Mouse (Mus musculus) gastrocnemius, postnatal 14 days (tissue): ENCODE data around the gene Bik. TPM values are rescaled to one million over a fixed set of nuclear protein-coding genes. Genes with fewer than 3 reads are reported as not detected.
A peak's percentile ranks its signal among the peaks of the same experiment; 100 is the strongest.

Experiments used
- DNase-seq: peaks from one replicate; pipeline ENCODE4 v3.0.0; 2021; ENCODE audit warnings: mixed read lengths
- intact Hi-C: fragments of 180-260 bp; cut with DNase I; formaldehyde crosslinking; loops from one replicate; pipeline ENCODE4 v1.15.1; 2025; ENCODE audit warnings: low total_unique reads
- total RNA-seq, 2 experiments: library from RNA; stranded (reverse); gene quantifications; 2 replicates each; pipeline ENCODE4 v1.2.3; 2021

The Bik gene
- total RNA-seq, 2 experiments from 2014 or later: 2.8 to 3.2 TPM

DNA sequence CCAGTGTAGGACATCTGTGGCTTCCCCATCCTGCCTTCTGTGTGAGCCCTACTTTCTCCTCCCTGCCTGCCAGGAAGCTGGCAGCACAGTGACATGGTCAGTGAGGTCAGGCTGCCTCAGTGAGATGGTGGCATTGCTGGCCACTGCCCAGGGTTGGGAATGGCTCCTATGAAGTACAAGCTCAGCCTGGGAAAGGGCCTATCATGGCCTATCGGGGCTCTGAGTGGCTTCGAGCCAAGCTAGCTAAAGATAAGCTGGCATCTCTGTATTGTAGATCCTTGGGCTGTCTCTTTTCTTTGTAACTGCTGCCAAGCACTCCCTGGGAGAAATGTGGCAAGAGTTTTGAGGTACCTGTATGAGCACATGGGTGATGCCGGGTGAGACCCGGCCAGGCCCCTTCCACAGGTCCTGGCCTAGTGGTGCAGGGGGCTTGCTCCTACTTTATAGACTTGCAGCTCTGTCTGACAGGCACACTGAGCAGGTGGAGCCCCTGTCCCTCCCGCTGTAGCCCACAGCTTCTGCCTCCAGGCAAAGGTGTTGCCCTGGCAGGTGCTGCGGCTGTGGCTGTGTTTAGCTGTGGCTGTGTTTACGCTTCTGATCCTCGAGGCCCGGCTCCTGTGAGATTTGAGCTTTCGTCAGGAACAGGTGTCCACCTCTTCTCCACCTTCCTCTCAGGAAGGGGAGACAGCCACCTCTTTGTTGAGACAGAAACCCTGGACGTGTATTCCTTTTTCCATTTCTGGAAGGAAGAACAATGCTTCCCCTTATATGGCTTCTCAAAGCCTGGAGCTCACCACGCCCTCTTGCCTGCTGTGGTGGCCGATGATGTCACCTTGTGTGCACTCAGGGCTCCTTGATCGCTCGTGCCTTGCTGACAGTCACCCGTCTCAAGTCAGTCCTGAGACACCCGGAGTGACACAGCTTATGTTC is 8.6 kb downstream of the Bik start:
- no peak for DNase-seq
- intact Hi-C loops: no loop called here

DNA sequence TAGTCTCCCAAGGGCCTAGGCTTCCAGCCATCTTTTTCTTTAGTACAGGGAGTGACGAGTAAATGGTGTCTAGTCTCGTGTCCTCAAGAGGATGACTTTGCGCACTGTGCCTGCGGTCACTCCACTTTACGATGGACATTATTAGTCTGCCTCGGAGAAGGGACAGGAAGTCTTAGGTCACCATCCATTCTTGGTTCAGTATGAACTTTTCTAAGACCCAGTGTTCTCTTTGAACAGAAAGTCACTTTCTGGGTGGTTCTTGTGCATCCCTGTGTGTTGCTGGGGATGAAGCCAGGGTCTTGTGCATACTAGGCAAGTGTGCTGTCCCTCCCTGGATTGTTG is 9.2 kb downstream of the Bik start:
- DNase-seq: no peak

DNA sequence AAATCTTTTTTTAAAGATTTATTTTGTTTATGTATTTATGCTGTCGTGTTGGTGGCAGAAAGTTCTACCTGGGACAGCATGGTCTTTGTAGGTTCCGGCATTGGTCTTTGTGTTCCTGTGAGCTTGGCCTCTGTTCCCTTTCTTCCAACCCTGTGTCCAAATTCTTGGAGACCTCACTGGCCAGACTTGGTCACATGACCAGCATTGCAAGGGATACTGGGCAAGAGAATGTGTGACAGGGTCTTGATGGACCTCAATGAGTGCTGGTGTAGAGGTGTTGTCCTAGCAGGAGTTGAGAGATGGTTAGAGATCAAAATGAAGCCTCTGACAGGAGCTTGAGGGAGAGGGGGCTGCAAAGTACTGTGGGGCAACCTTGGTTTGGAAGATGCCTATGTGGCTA is 12.2 kb downstream of the Bik start:
- intact Hi-C loops: no loop called here

More for the DNA sequence above, 9.2 kb downstream of the Bik start:
- intact Hi-C loops: no loop called here

DNA sequence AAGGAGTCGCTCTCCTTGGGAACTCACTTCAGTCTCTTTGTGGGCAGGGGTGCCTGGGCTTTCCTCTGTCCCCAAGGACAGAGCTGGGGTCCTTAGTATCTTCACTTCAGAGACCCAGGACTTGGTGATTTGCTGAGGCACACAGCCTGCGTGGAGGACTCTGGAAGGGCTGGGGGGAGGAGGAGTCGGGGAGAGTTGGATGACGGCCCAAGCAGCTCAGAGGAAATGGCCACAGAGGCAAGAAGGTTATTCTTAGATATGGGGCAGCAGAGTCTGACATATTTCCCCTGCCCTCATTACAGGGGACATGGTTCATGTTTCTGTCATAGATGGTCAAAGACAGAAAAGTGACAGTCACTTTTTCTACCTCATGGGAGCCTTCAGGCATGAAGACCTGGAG is 13.2 kb downstream of the Bik start:
- intact Hi-C loops: no loop called here
- peak; percentile 70 for DNase-seq

More for the DNA sequence above, 12.2 kb downstream of the Bik start:
- DNase-seq: no peak

DNA sequence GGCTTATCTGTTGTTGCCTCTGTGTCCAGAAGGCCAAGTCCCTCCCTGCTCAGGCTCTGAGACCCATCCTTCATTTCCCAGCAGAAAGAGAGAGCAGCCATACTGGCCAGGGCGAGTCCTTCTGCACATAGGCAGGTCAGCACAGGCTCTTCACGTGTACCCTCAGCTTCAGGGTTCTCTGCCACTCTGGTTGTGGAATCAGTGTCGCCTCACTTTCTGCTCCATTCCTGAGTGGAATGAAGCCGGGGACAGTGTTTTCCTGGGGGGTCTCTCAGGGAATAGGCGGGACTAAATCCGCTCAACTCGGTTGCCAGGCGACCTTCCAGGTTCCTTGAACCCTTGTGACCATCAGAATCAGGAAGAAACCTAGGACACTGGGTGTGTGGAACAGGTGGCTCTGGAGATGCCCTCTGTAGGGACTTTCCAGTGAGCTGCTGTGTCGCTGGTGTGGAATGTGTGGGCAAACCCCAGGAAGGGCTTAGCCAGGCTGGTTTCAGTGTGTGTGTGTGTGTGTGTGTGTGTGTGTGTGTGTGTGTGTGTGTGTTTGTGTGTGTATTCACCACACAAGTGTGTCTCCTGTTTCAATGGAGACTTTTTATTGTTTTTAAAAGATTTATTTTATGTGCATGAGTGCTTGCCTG is 15.1 kb downstream of the Bik start:
- no peak for DNase-seq
- intact Hi-C loops: no loop called here

GRCm38 (mm10) chr15:83546029-83546428 is 19.4 kb downstream of the Bik start:
- DNase-seq: no peak
- intact Hi-C loops: no loop called here

GRCm38 (mm10) chr15:83547144-83547543 is 20.5 kb downstream of the Bik start:
- intact Hi-C loops: no loop called here
- DNase-seq: no peak

GRCm38 (mm10) chr15:83550137-83550536 is 23.5 kb downstream of the Bik start:
- no peak for DNase-seq
- intact Hi-C loops: no loop called here

DNA sequence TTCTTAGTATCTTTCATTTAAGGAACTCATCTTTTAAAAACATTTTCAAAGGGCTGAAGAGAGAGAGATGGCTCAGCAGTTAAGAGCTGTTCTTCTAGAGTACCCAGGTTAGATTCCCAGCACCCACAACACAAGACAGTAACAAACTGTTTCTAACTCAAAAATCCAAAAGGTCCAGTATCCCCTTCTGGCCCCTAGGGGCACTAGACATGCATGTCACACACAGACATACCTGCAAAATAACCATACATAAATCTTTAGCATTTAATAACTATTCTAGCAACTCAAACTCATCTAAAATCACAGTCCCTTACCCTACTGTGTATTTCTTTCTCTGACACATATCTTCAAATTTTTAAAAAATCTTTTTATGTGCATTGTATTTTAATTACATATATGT is 27.2 kb downstream of the Bik start:
- intact Hi-C loops: no loop called here
- DNase-seq: no peak

DNA sequence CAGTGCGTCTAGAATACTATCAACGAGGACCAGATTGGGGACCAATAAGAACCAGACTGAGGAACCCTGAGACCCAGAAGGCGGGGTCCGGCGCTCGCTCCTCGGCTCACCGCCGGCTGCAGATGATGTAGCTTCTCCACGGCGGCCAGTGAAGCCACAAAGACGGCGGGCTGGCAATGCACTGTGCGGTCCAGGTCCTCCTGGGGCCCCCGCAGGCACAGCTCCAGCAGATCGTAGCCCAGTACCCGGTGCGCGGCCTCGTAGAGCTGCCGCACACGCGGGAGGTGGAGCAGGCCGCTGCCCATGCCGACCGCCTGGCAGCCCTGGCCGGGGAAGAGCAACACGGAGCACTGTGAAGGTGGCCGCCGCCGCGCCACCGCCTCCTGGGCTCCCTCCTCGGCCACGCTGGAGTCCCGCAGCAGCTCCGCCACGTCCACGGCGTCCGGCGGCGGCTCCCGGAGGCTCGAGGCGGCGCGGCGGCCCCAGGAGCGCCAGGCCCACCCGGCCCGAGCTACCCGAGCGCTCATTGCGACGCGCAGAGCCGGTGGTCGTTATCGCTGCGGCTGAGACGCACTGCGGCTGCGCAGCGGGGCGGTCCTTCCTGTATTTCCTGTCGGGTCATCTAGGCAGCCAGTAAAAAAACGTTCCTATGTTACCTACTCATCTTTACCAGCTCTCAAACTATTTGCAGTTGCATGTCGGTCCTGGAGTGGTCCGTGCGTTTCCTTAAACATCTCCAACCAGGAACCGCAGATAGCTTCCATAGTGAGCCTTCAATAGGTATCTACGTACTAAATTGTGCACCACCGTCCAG is 28.7 kb downstream of the Bik start:
- DNase-seq: peak; percentile 86
- intact Hi-C loops: no loop called here

GRCm38 (mm10) chr15:83560941-83561477 is 34.3 kb downstream of the Bik start:
- intact Hi-C loops: no loop called here
- DNase-seq: no peak

DNA sequence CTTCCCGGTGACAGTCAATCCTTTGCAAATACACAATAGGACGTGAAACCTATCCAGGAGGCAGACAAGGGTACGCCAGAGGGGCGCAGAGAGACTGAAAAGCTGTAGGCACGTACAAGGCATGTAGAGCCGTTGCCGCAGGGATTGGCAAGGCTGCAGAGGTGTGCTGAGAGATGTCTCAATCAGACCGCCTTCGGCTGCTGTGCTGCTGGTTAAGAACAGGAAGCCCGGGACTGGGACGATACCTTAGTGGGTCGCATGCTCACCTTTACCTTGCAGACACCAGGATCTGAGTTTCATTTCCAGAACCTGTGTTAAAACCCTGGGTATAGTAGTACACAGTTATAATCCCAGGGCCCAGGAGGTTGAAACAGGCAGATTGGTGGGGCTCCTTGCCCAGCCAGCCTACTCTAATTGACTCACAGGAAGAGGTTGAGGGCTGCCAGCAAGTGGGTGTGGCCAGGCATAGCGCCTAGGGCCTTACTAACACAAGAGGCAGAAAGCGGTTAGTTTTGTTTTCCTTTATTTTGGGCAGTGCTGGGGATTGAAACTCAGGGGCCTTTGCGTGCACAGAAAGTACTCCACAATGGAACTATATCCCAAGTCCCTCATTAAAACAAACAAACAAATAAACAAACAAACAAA is 36.1 kb downstream of the Bik start:
- intact Hi-C loops: no loop called here
- peak; percentile 90 for DNase-seq

DNA sequence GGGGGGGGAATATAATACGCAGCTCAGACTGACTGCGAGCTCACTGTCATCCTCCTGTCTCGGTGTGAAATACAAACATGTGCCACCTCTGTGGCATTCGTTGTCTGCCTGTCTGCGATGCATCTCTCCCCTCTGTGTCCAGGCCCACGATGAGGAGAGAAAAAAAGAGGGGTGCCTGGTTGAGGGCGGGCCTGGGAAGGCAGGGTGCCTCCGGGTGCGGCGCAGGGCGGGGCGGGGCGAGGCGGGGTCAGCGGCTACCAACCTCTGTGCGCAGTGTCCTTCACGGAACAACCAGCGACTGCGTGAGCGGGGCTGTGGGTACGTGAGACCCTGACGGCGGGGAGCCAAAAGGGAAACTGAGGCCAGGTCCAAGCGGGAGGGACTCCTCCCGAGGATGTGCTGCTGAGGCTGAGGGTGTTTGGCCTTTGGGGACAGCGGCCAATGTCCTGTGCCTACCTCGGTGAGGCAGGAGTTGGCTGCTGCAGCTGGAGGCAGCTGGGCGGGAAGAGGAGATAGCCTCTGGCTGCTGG is 36.7 kb downstream of the Bik start, which contains the start of the genes Tspo and Mcat:
Tspo (plus strand) TSS at position 266 of the 530 bp plus-strand sequence.
Mcat (minus strand) TSS at position 461 of the 530 bp plus-strand sequence.
- peak; percentile 66 for DNase-seq
- intact Hi-C loops: no loop called here

- DNase-seq: no peak
- intact Hi-C loops: no loop called here
Observed at GRCm38 (mm10) chr15:83563857-83564651, 37.4 kb downstream of the Bik start.

DNA sequence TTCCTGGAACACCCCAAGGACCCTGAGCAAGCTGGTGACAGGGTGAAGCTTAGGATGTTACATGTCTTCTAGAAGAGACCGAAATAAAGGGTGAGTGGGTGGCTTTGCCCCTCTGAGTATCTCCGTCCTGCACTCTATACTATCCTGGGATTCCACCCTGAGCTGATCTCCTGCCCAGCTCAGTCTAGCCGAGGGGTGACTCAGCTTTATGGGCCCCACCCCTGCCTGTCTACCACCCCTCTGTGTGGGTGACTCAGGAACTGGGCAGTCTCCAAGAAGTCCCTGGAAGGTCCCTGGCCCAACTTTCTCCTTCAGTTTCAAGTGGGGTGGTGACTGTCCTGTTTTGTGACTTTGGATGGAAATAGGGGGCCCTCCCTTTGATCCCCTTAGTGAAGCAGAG is 38.8 kb downstream of the Bik start:
- peak; percentile 49 for DNase-seq
- intact Hi-C loops: no loop called here

GRCm38 (mm10) chr15:83566006-83566405 is 39.3 kb downstream of the Bik start:
- intact Hi-C loops: no loop called here
- DNase-seq: no peak

DNA sequence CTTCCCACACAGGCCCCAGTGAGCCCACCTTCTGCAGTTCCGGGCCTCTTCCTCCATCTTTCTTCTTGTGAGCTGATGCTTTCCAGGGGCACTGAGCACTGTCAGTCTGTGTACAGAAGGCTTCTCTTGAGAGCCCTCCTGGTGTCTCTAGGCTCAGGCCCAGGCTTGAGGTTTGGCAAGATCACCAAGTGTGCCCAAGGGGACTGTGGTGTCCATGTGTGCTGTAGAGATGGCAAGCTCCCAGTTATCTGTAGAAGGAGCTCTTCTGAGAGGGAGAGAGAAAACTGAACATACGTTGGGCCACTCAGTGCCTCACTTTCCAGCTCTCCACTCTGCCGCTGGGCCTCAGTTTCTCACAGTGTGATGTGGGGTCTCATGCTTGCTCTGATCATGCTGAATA is 41.1 kb downstream of the Bik start:
- no peak for DNase-seq
- intact Hi-C loops: no loop called here

GRCm38 (mm10) chr15:83568544-83568943 is 41.9 kb downstream of the Bik start:
- no peak for DNase-seq
- intact Hi-C loops: no loop called here
